Mouse (Mus musculus) myocyte (in vitro differentiated cells): Measurements from ENCODE around the gene Il1rl2. TPM values are rescaled to one million over a fixed set of nuclear protein-coding genes. Genes with fewer than 3 reads are reported as not detected.
"Not testable (repeated sequence)": the region's sequence is repeated elsewhere in the genome, so short reads cannot be mapped to it uniquely, and the experiment has no call there.

ENCODE experiments used
- H3K27me3 ChIP-seq: one replicate; pipeline ENCODE4 v1.6.1; 2011; ENCODE audit not compliant: control insufficient read depth, insufficient read depth, insufficient read length
- H3K36me3 ChIP-seq: one replicate; pipeline ENCODE4 v1.6.1; 2011; ENCODE audit not compliant: control insufficient read depth, insufficient read depth
- H3K4me2 ChIP-seq: one replicate; pipeline ENCODE4 v1.6.1; 2011; ENCODE audit warnings: low read depth, control low read depth
- H3K4me3 ChIP-seq: one replicate; pipeline ENCODE4 v1.5.1; 2011; ENCODE audit warnings: mild to moderate bottlenecking, control low read depth, moderate library complexity
- H3K79me2 ChIP-seq: one replicate; pipeline ENCODE4 v1.6.1; 2011; ENCODE audit not compliant: control insufficient read depth, insufficient read depth
- H3ac ChIP-seq: one replicate; pipeline ENCODE4 v1.6.1; 2011; ENCODE audit not compliant: control insufficient read depth, insufficient read length
- CEBPB ChIP-seq: IDR thresholded peaks from 2 replicates; pipeline ENCODE4 v1.6.1; 2011; ENCODE audit warnings: mild to moderate bottlenecking, moderate library complexity; ENCODE audit not compliant: poor library complexity, insufficient read depth, severe bottlenecking
- E2F4 ChIP-seq: IDR thresholded peaks from one replicate; pipeline ENCODE4 v1.6.1; 2011; ENCODE audit warnings: mild to moderate bottlenecking, control low read depth, moderate library complexity; ENCODE audit not compliant: insufficient read depth
- MAX ChIP-seq: IDR thresholded peaks from one replicate; pipeline ENCODE4 v1.6.1; 2011; ENCODE audit warnings: low read depth, mild to moderate bottlenecking, control low read depth
- MYOD1 ChIP-seq, 3 experiments: IDR thresholded peaks; one replicate each; pipeline ENCODE4 v1.6.1; 2011; ENCODE audit warnings: control low read depth in 2 of 3, low read depth in 2 of 3, mild to moderate bottlenecking in 2 of 3, moderate library complexity in 1 of 3; ENCODE audit not compliant: insufficient read length in 2 of 3, control insufficient read depth in 1 of 3
- MYOG ChIP-seq, 3 experiments: IDR thresholded peaks; one replicate each; pipeline ENCODE4 v1.6.1; 2011; ENCODE audit warnings: control low read depth in 2 of 3, low read depth in 2 of 3, mild to moderate bottlenecking in 2 of 3; ENCODE audit not compliant: insufficient read length in 2 of 3, control insufficient read depth in 1 of 3, insufficient read depth in 1 of 3
- POLR2A ChIP-seq: IDR thresholded peaks from one replicate; pipeline ENCODE4 v1.6.1; 2011; ENCODE audit warnings: low read depth, mild to moderate bottlenecking, control low read depth, moderate library complexity; ENCODE audit not compliant: insufficient read length
- POLR2AphosphoS2 ChIP-seq: IDR thresholded peaks from one replicate; pipeline ENCODE4 v1.6.1; 2011; ENCODE audit warnings: low read depth, control low read depth; ENCODE audit not compliant: insufficient read length
- REST ChIP-seq: IDR thresholded peaks from one replicate; pipeline ENCODE4 v1.6.1; 2011; ENCODE audit warnings: mild to moderate bottlenecking, control low read depth, moderate library complexity; ENCODE audit not compliant: insufficient read depth, insufficient read length
- SRF ChIP-seq: IDR thresholded peaks from one replicate; pipeline ENCODE4 v1.6.1; 2011; ENCODE audit warnings: low read depth; ENCODE audit not compliant: control insufficient read depth, insufficient read length
- TCF12 ChIP-seq: IDR thresholded peaks from one replicate; pipeline ENCODE4 v1.6.1; 2011; ENCODE audit warnings: mild to moderate bottlenecking, control low read depth; ENCODE audit not compliant: poor library complexity, insufficient read depth, severe bottlenecking
- TCF3 ChIP-seq: IDR thresholded peaks from one replicate; pipeline ENCODE4 v1.6.1; 2011; ENCODE audit warnings: low read depth, control low read depth; ENCODE audit not compliant: insufficient read length
- USF1 ChIP-seq: IDR thresholded peaks from one replicate; pipeline ENCODE4 v1.6.1; 2011; ENCODE audit warnings: low read depth, mild to moderate bottlenecking, control low read depth, moderate library complexity
- polyA plus RNA-seq: library from polyadenylated mRNA; unstranded; fragments of >200 nt; fragmentation: generic; extraction: Trizol; gene quantifications from one replicate; pipeline ENCODE4 v1.2.1, GENCODE M21; 2012; ENCODE audit warnings: missing spikeins

Il1rl2 gene
- polyA plus RNA-seq, 1 experiment, result not detected

DNA sequence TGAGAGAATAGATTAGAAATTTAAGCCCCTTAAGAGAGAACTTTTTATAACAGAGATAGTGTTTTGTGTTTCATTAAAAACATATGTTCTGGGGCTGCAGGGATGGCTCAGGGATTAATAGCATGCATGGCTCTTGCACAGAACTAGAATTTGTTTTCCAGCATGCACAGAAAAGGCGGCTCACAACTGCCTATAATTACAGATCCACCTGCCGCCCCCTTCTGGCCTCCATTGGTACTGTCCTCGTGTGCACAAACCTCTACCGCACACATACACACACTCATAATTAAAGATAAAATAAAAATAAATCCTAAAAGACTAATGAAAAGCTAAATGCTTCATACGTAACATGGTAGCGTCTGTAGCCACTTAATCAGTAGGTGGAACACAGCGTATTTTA is 30.5 kb upstream of the Il1rl2 start:
- Histone ChIP-seq H3K4me2 (no peak overlapping the region), H3ac (no peak overlapping the region), H3K79me2 (peaks cover 16% of the 10 kb centered on the region), H3K4me3 (no peak overlapping the region), H3K27me3 (no peaks in the 10 kb centered on the region), H3K36me3 (peaks cover 26% of the 10 kb centered on the region)
- TF ChIP-seq POLR2A (no peak), POLR2AphosphoS2 (no peak), SRF (no peak), TCF12 (no peak), MYOD1 (IDR thresholded peaks at IDR 0.05; ENCODE audit: control insufficient read depth in 1 of 3, insufficient read length in 2 of 3, low read depth in 2 of 3) (no peak), REST (no peak), CEBPB (no peak), MYOG (IDR thresholded peaks at IDR 0.05; ENCODE audit: control insufficient read depth in 1 of 3, insufficient read depth in 1 of 3, insufficient read length in 2 of 3, low read depth in 2 of 3) (no peak), E2F4 (no peak), USF1 (no peak), MAX (no peak), TCF3 (no peak)

DNA sequence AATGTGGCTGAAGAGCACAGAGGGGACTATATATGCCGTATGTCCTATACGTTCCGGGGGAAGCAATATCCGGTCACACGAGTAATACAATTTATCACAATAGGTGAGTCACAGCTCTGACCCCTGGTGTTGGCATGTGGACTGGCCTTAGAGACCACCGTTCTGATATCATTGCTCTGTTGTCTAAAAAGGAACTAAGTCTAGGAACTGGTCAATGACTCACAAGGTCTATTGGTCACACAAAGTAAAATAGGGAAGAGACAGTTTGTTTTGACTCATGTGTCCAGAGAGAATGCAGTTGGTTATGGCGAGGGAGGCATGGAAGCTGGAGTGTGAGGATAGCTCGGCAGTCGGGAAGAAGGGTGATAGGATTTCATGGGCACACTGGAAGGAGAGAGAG is 29.6 kb upstream of the Il1rl2 start:
- Histone ChIP-seq H3ac (no peak overlapping the region), H3K36me3 (peaks cover 31% of the 10 kb centered on the region), H3K79me2 (peaks cover 10% of the 10 kb centered on the region), H3K4me3 (no peak overlapping the region), H3K4me2 (peak overlapping the region; percentile 13), H3K27me3 (no peaks in the 10 kb centered on the region)
- no peak for TF ChIP-seq MYOD1 (IDR thresholded peaks at IDR 0.05; ENCODE audit: control insufficient read depth in 1 of 3, insufficient read length in 2 of 3, low read depth in 2 of 3)
- no peak for TF ChIP-seq USF1
- no peak for TF ChIP-seq POLR2AphosphoS2
- TF ChIP-seq MAX, result no peak
- TF ChIP-seq CEBPB, result no peak
- TF ChIP-seq REST, result no peak
- no peak for TF ChIP-seq SRF
- TF ChIP-seq TCF12, result no peak
- TF ChIP-seq MYOG (IDR thresholded peaks at IDR 0.05; ENCODE audit: control insufficient read depth in 1 of 3, insufficient read depth in 1 of 3, insufficient read length in 2 of 3, low read depth in 2 of 3), result no peak
- no peak for TF ChIP-seq POLR2A
- no peak for TF ChIP-seq E2F4
- no peak for TF ChIP-seq TCF3

DNA sequence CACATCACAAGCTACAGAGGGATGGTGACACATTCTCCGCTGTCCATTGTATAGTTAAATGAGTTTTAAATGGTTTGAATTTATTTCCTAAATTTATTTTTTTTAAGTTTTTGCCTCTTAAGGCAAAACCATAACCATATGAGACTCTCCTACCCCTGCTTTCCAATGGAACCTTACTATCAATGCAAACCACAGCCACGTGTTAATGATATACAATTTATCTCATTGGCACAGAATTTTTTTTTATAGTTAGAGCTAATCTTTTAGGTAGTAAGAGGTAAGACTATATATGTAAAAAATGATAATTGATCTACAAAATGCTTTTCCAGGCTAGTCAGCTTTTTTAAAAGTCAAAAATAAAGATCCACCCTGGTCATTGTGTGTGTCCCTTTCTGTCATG is 26.4 kb upstream of the Il1rl2 start:
- Histone ChIP-seq H3K4me3 (no peak overlapping the region), H3K79me2 (no peaks in the 10 kb centered on the region), H3K27me3 (no peaks in the 10 kb centered on the region), H3K36me3 (peaks cover 46% of the 10 kb centered on the region), H3K4me2 (no peak overlapping the region), H3ac (no peak overlapping the region)
- TF ChIP-seq E2F4, result no peak
- no peak for TF ChIP-seq MYOG (IDR thresholded peaks at IDR 0.05; ENCODE audit: control insufficient read depth in 1 of 3, insufficient read depth in 1 of 3, insufficient read length in 2 of 3, low read depth in 2 of 3)
- TF ChIP-seq REST, result no peak
- TF ChIP-seq POLR2A, result no peak
- no peak for TF ChIP-seq CEBPB

DNA sequence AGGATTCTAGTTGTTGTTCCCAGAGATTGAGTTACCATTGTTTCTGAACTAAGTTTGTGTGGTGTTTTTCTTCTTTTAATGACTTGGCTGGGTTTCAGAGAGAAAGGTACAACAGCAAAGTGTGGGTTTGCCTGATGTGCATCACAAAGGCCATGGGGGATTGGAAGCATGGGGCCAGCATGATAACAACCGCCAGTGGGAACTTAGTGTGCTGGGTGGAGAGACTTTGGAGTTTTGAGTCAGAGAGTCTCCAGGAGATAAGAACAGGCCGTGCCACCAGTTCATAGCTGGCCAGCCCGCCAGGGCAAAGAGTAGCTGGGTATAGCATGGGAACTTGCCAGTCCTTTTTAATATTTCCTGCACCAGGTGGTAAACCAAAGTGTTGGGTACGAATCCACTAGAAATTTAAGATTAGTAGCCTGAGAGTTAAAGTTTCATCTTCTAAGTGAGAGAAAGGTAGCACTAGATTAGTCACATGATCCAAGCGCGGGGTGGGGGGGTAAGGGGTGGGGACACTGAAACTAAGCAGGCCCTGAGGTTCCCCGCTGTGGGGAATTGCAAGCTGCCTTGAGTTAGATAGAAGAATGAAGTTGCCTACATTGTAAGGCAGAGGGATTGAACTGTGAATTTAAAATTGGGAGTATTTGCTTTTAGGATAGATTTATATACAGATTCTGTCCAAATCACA is 21.1 kb upstream of the Il1rl2 start:
- Histone ChIP-seq H3K27me3 (no peaks in the 10 kb centered on the region), H3K36me3 (peaks cover 26% of the 10 kb centered on the region), H3ac (no peak overlapping the region), H3K79me2 (no peaks in the 10 kb centered on the region), H3K4me2 (no peak overlapping the region), H3K4me3 (no peak overlapping the region)
- TF ChIP-seq E2F4, result no peak

DNA sequence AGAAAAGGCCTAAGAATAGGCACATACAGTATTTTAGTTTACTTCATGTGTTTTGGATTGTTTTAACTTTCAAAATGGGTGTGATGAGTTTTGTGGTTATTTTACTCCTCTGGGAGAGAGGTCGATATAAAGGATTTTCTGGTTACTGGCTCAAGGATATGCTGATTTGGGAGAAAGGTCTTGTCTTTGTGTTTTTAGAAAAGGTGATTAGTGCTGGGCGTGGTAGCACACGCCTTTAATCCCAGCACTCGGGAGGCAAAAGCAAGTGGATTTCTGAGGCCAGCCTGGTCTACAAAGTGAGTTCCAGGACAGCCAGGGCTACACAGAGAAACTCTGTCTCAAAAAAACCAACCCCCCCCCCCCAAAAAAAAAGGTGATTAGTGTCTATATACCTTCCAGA is 20.1 kb upstream of the Il1rl2 start:
- not testable (repeated sequence) for H3ac ChIP-seq, H3K27me3 ChIP-seq, H3K4me3 ChIP-seq, H3K79me2 ChIP-seq, H3K4me2 ChIP-seq
- peaks cover 19% of the 10 kb centered on the region for H3K36me3 ChIP-seq

DNA sequence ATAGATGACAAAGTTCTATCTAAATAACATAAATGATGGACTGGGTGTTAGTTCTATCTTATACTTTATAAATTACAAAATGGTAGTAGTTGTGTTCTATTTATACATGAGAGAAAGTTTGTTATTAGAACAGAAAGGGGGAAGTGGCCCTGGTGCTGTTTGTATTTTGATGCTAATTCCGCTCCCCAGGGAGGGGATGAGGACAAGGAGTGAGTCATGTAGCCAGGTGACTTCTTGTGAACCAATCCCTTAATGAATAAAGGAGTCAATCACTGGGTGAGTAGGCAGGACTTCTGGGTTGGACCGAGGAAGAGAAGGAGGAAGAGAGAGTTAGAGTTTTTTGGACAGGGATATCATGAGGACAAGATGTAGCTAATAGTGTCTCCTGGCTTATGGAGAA is 18.3 kb upstream of the Il1rl2 start:
- no peaks in the 10 kb centered on the region for H3K79me2 ChIP-seq
- H3K36me3 ChIP-seq, result peaks cover 15% of the 10 kb centered on the region
- H3K4me3 ChIP-seq, result no peak overlapping the region
- TF ChIP-seq MYOD1 (IDR thresholded peaks at IDR 0.05; ENCODE audit: control insufficient read depth in 1 of 3, insufficient read length in 2 of 3, low read depth in 2 of 3) (no peak), CEBPB (no peak), TCF12 (no peak), E2F4 (no peak), SRF (no peak), MAX (no peak), POLR2AphosphoS2 (no peak), TCF3 (no peak)
- no peak overlapping the region for H3K4me2 ChIP-seq
- no peak overlapping the region for H3ac ChIP-seq
- no peaks in the 10 kb centered on the region for H3K27me3 ChIP-seq
